Mouse (Mus musculus): ENCODE measurements around the gene Ccdc134. TPM values are rescaled to one million over a fixed set of nuclear protein-coding genes. Genes with fewer than 3 reads are reported as not detected.
A peak's percentile ranks its signal among the peaks of the same experiment; 100 is the strongest.

Ccdc134 gene
- polyA plus RNA-seq, 1 experiment from 2014 or later: 11.6 TPM

GRCm38 (mm10) chr15:82165332-82166239, 37.9 kb downstream of the Ccdc134 start:
- no peaks in the 10 kb centered on the region for H3K9me3 ChIP-seq (ENCODE audit: control insufficient read depth, low read length)
- H3K4me1 ChIP-seq (ENCODE audit: control insufficient read depth, insufficient read depth, low read length): peaks cover 61% of the 10 kb centered on the region
- no peaks in the 10 kb centered on the region for H3K27me3 ChIP-seq (replicated peaks; ENCODE audit: control insufficient read depth, insufficient read depth, low read length)
- peak overlapping the region; percentile 86 for H3K27ac ChIP-seq (ENCODE audit: low read length)
- H3K36me3 ChIP-seq (ENCODE audit: control insufficient read depth, insufficient read depth, low read length): peaks cover 4% of the 10 kb centered on the region; the same call in 1 of the 2 replicates
- ATAC-seq: peak; percentile 70
- H3K9ac ChIP-seq (ENCODE audit: low read depth, low read length): peak overlapping the region; percentile 56; the same call in 1 of the 2 replicates
- 52% methylated on average over 8 of the region's 8 CpGs for WGBS
- no peak overlapping the region for H3K4me3 ChIP-seq (ENCODE audit: low read length)
- peak overlapping the region; percentile 38 for H3K4me2 ChIP-seq (ENCODE audit: low read depth, low read length)

GRCm38 (mm10) chr15:82166240-82167100, 38.7 kb downstream of the Ccdc134 start:
- Histone ChIP-seq H3K4me3 (ENCODE audit: low read length) (peak overlapping the region; percentile 17), H3K36me3 (ENCODE audit: control insufficient read depth, insufficient read depth, low read length) (peaks cover 4% of the 10 kb centered on the region; the same call in 1 of the 2 replicates), H3K9me3 (ENCODE audit: control insufficient read depth, low read length) (no peaks in the 10 kb centered on the region), H3K27me3 (replicated peaks; ENCODE audit: control insufficient read depth, insufficient read depth, low read length) (no peaks in the 10 kb centered on the region), H3K4me1 (ENCODE audit: control insufficient read depth, insufficient read depth, low read length) (peaks cover 52% of the 10 kb centered on the region), H3K4me2 (ENCODE audit: low read depth, low read length) (peak overlapping the region; percentile 38), H3K27ac (ENCODE audit: low read length) (peak overlapping the region; percentile 86), H3K9ac (ENCODE audit: low read depth, low read length) (peak overlapping the region; percentile 56)
- whole genome bisulfite sequencing: 46% methylated on average over 22 of the region's 22 CpGs
- no peak for ATAC-seq

- Histone ChIP-seq H3K9me3 (ENCODE audit: control insufficient read depth, low read length) (no peaks in the 10 kb centered on the region), H3K4me3 (ENCODE audit: low read length) (no peak overlapping the region), H3K27ac (ENCODE audit: low read length) (peak overlapping the region; percentile 86), H3K27me3 (replicated peaks; ENCODE audit: control insufficient read depth, insufficient read depth, low read length) (no peaks in the 10 kb centered on the region), H3K4me2 (ENCODE audit: low read depth, low read length) (peak overlapping the region; percentile 38; the same call in 1 of the 2 replicates), H3K4me1 (ENCODE audit: control insufficient read depth, insufficient read depth, low read length) (peaks cover 50% of the 10 kb centered on the region), H3K36me3 (ENCODE audit: control insufficient read depth, insufficient read depth, low read length) (peaks cover 4% of the 10 kb centered on the region; the same call in 1 of the 2 replicates), H3K9ac (ENCODE audit: low read depth, low read length) (0 out of 2 replicates have a peak overlapping the region, but pooled peaks have one; percentile 56)
- no peak for ATAC-seq
- WGBS: 60% methylated on average over 23 of the region's 23 CpGs
Observed at GRCm38 (mm10) chr15:82167201-82168168, 39.8 kb downstream of the Ccdc134 start.

GRCm38 (mm10) chr15:82169671-82170070, 41.9 kb downstream of the Ccdc134 start:
- Histone ChIP-seq H3K4me2 (ENCODE audit: low read depth, low read length) (no peak overlapping the region), H3K27ac (ENCODE audit: low read length) (no peak overlapping the region), H3K9me3 (ENCODE audit: control insufficient read depth, low read length) (no peaks in the 10 kb centered on the region), H3K27me3 (replicated peaks; ENCODE audit: control insufficient read depth, insufficient read depth, low read length) (no peaks in the 10 kb centered on the region), H3K9ac (ENCODE audit: low read depth, low read length) (no peak overlapping the region), H3K36me3 (ENCODE audit: control insufficient read depth, insufficient read depth, low read length) (peaks cover 13% of the 10 kb centered on the region), H3K4me1 (ENCODE audit: control insufficient read depth, insufficient read depth, low read length) (peaks cover 35% of the 10 kb centered on the region), H3K4me3 (ENCODE audit: low read length) (no peak overlapping the region)
- 76% methylated on average over 5 of the region's 5 CpGs for WGBS
- no peak for ATAC-seq

- peaks cover 18% of the 10 kb centered on the region for H3K36me3 ChIP-seq (ENCODE audit: control insufficient read depth, insufficient read depth, low read length)
- no peaks in the 10 kb centered on the region for H3K9me3 ChIP-seq (ENCODE audit: control insufficient read depth, low read length)
- H3K27me3 ChIP-seq (replicated peaks; ENCODE audit: control insufficient read depth, insufficient read depth, low read length): no peaks in the 10 kb centered on the region
- WGBS: 69% methylated on average over 36 of the region's 36 CpGs
- 0 out of 2 replicates have a peak overlapping the region, but pooled peaks have one; percentile 19 for H3K27ac ChIP-seq (ENCODE audit: low read length)
- H3K4me3 ChIP-seq (ENCODE audit: low read length): no peak overlapping the region
- H3K4me1 ChIP-seq (ENCODE audit: control insufficient read depth, insufficient read depth, low read length): peaks cover 28% of the 10 kb centered on the region
- ATAC-seq: peak; percentile 75
- H3K4me2 ChIP-seq (ENCODE audit: low read depth, low read length): no peak overlapping the region
- no peak overlapping the region for H3K9ac ChIP-seq (ENCODE audit: low read depth, low read length)
Observed at GRCm38 (mm10) chr15:82170437-82171377, 43.0 kb downstream of the Ccdc134 start.

- Histone ChIP-seq H3K9ac (ENCODE audit: low read depth, low read length) (no peak overlapping the region), H3K4me2 (ENCODE audit: low read depth, low read length) (no peak overlapping the region), H3K4me1 (ENCODE audit: control insufficient read depth, insufficient read depth, low read length) (peaks cover 9% of the 10 kb centered on the region), H3K36me3 (ENCODE audit: control insufficient read depth, insufficient read depth, low read length) (peaks cover 18% of the 10 kb centered on the region), H3K27ac (ENCODE audit: low read length) (no peak overlapping the region), H3K4me3 (ENCODE audit: low read length) (no peak overlapping the region), H3K27me3 (replicated peaks; ENCODE audit: control insufficient read depth, insufficient read depth, low read length) (no peaks in the 10 kb centered on the region), H3K9me3 (ENCODE audit: control insufficient read depth, low read length) (no peaks in the 10 kb centered on the region)
- ATAC-seq: no peak
- 74% methylated on average over 8 of the region's 8 CpGs for WGBS
Observed at GRCm38 (mm10) chr15:82172648-82173047, 44.9 kb downstream of the Ccdc134 start.

GRCm38 (mm10) chr15:82175091-82175490, 47.4 kb downstream of the Ccdc134 start:
- Histone ChIP-seq H3K27me3 (replicated peaks; ENCODE audit: control insufficient read depth, insufficient read depth, low read length) (no peaks in the 10 kb centered on the region), H3K36me3 (ENCODE audit: control insufficient read depth, insufficient read depth, low read length) (peaks cover 39% of the 10 kb centered on the region), H3K4me3 (ENCODE audit: low read length) (no peak overlapping the region), H3K4me2 (ENCODE audit: low read depth, low read length) (no peak overlapping the region), H3K9me3 (ENCODE audit: control insufficient read depth, low read length) (no peaks in the 10 kb centered on the region), H3K9ac (ENCODE audit: low read depth, low read length) (no peak overlapping the region), H3K27ac (ENCODE audit: low read length) (no peak overlapping the region), H3K4me1 (ENCODE audit: control insufficient read depth, insufficient read depth, low read length) (0 out of 2 replicates have a peak, but pooled peaks cover under 1% of the 10 kb centered on the region)
- 94% methylated on average over 9 of the region's 9 CpGs for WGBS
- no peak for ATAC-seq

All from intestine, embryonic 16.5 days (tissue).